Mouse (Mus musculus) embryo, embryonic 10 days (tissue): ENCODE measurements around the gene Map2k2.
"Not testable (repeated sequence)": the region's sequence is repeated elsewhere in the genome, so short reads cannot be mapped to it uniquely, and the experiment has no call there.

Experiments
- DNase-seq: peaks from one replicate; pipeline ENCODE4 v3.0.0-alpha.2; 2015; ENCODE audit warnings: low spot score

The Map2k2 gene

DNA sequence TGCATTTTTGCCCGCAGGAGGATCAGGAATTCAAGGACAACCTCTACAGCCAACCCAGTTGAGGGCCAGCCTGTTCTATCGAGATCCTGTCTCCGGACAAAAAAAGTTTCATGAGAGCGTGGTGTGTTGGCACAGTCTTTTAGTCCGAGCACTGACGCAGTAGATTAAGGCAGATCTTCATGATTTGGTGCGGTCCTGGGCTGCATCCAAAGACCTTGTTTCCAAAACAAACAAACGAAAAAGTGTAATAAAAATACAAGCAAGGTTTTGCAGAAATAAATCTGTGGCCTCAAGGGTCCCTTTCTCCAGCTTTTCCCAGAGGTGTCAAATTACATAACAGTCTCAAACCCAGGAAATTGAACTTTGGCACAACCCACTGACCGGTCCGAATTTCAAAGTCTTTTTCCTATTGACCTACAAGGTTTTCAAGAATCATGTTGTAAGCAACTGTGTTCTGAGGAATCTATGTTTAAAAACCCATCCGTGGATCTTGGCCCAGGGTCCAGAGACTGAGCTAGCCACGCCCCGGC is 70.3 kb downstream of the Map2k2 start:
- DNase-seq: no peak

DNA sequence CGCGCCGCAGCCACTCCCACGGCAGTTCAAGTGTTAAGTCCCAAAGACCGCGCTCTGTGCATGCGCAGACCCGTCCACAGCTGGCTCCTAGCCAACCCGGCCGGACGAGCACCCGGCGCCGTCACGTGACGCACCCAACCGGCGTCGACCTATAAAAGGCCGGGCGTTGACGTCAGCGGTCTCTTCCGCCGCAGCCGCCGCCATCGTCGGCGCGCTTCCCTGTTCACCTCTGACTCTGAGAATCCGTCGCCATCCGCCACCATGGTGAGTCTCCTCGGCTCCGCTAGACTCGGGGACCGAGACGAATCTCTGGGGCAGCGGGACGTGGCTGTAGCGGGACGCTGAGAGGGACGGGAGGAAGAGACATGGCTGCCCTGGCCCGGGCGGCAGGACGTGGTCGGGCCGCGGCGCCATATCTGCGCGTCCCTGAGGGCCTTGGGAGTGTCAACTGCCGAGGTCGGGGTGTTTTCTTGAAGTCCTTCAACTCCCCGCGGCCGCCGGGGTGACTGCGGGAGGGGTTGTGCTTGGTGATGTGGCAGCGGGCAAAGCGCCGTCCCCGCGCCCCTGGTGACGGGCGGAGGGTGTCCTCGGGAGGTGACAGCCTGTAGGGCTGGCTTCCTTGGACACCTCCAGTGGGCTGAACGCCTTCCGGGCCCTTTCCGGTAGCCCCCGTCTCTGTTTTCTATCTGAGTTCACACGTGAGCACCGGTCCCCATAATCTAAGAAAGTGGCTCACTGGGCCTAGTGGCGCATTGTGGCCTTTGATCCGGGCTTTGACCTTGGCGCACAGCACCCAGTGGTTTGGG is 71.0 kb downstream of the Map2k2 start, which contains the start of gene Eef2:
TSS of gene Eef2 (plus strand) at position 166 of the 806 bp plus-strand sequence.
- peak; percentile 99 for DNase-seq

DNA sequence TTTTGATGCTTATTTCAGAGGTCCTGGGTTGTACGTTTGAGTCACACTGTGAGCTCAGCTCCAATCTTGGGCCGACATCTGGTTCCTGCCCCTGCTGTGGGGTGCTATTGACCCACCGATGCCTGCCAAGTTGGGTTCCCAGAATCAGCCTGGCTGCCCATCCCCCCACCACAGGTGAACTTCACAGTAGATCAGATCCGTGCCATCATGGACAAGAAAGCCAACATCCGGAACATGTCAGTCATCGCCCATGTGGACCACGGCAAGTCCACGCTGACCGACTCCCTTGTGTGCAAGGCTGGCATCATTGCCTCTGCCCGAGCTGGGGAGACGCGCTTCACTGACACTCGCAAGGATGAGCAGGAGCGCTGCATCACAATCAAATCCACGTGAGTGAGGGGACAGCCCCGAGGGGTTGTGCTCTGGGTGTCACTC is 71.8 kb downstream of the Map2k2 start:
- no peak for DNase-seq

DNA sequence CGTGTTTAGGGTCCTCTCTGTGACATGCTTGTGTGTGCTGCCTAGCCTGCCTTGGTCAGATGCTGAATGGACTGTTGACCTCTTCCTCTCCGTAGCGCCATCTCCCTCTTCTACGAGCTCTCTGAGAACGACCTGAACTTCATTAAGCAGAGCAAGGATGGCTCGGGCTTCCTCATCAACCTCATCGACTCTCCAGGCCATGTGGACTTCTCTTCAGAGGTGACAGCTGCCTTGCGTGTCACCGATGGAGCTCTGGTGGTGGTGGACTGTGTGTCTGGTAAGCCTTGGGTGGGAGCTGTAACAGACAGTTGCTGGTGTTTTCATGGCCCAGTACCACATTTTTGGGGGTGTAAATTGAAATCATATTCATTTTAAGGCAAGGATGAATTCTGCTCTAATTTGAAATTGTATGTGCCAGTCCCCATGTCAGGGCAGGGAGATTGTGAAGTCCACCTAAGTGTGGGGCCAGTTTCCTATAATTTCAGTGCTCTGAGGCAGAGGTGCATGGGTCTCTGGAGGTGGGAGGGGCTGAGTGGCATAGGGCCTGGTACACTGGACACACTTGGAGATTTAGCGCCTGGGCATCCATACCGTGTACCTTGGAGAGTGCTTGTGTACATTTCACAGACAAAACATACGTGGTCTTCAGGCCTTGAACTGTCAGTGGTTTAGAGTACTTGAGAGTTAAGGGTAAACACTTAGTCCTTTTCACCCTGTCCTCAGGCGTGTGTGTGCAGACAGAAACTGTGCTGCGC is 72.4 kb downstream of the Map2k2 start:
- no peak for DNase-seq

DNA sequence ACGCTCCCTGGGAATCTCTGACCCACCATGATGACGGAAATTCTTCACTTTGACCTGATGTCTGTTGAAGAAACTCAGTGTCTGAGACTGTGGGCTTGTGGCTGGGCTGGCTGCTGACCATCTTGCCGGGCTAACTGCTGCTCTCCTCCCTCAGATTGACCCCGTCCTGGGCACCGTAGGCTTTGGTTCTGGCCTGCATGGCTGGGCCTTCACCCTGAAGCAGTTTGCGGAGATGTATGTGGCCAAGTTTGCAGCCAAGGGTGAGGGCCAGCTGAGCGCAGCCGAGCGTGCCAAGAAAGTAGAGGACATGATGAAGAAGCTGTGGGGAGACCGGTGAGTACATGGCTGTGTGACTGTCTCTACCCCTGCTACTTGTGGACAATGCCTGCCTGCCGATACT is 73.2 kb downstream of the Map2k2 start:
- no peak for DNase-seq

DNA sequence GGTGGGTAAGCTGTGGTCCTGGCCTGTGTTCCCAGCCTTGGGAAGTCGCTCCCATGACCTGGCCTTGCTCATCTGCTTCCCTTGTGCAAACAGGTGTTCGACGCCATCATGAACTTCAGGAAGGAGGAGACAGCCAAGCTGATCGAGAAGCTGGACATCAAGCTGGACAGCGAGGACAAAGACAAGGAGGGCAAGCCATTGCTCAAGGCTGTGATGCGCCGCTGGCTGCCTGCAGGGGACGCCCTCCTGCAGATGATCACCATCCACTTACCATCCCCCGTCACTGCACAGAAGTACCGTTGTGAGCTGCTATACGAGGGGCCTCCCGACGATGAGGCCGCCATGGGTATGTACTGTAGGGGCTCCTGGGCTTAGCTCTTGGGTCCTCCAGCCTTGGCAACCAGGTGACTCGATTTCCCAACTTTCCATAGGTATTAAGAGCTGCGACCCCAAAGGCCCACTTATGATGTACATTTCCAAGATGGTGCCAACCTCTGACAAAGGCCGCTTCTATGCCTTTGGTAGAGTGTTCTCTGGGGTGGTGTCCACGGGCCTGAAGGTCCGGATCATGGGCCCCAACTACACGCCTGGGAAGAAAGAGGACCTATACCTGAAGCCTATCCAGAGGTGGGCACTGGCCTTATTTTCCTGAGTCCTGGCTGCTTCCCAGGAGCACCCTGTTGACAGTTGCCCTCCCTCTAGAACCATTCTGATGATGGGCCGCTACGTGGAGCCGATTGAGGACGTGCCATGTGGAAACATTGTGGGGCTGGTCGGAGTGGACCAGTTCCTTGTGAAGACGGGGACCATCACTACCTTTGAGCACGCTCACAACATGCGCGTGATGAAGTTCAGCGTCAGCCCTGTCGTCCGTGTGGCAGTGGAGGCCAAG is 74.0 kb downstream of the Map2k2 start:
- no peak for DNase-seq

DNA sequence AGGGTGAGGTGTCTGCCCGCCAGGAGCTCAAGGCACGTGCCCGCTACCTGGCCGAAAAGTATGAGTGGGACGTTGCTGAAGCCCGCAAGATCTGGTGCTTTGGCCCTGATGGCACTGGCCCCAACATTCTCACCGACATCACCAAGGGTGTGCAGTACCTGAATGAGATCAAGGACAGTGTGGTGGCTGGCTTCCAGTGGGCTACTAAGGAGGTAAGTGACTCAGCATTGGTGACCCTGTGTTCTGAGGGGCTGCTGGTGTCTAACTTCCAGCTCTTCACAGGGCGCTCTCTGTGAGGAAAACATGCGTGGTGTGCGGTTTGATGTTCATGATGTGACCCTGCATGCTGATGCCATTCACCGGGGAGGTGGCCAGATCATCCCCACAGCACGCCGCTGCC is 75.2 kb downstream of the Map2k2 start:
- no peak for DNase-seq

DNA sequence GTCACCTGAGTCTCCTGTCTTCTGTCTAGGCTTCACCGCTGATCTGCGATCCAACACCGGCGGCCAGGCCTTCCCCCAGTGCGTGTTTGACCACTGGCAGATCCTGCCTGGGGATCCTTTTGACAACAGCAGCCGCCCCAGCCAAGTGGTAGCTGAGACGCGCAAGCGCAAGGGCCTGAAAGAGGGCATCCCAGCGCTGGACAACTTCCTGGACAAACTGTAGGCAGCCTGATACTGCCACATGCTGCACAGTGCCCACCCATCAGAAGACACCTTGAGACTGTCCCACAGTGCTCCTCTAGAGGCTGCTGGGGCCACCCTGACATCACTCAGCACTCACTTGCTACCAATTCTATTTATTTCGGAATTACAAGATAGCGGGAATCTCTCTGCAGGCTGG is 76.1 kb downstream of the Map2k2 start:
- DNase-seq: not testable (repeated sequence)

DNA sequence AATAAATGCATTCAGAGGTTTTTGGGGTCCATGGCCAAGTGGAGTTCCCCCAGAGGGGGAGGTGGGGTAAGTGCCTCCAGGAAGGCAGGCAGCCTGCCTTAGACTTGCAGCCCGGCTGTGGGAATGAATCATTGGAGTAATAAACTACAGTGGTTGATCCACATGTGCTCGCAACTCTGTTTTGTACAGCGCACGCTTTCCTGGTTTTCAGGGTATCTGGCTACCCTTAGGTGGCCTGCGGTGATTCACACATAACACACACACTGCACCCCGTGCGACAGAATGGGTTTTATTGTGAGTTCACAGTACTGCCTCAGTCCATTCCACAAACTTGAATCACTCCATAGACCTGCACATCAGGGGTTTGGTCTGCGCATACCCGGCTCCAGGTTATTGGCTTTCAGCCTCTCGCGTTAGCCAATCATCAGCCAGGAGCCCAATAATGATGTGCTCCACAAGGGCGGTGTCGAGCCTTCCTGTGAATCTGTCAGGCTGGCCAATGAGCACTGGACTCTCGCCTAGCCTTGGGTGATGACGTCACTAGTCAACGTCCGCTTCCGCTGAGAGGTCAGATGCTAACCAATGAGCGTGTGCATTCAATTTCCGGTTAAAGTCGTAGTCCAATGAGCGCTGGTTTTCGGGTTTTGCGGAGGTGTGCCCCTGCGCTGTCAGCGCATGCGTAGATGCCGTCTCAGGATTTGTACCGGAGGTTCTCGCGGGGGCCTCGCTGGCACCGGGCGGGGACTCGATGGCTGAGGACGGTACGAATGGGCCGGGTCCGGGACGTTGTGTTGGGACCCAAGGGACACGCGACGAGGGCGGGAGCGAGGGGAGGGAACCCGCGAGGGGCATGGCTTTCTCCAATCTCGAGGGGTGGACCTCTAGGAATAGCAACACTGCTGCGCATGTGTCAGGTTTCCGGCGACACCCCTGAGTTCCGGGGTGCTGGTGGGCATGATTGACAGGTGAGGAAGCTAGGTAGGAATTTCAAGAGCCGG is 76.9 kb downstream of the Map2k2 start, which contains the start of gene Dapk3:
TSS of gene Dapk3 (plus strand) at position 670 of the 998 bp plus-strand sequence.
- DNase-seq: peak; percentile 100
